Mouse (Mus musculus) small intestine, adult 2 months (tissue): ENCODE measurements around the gene Lcn2.
"Not testable (repeated sequence)": the region's sequence is repeated elsewhere in the genome, so short reads cannot be mapped to it uniquely, and the experiment has no call there.

Experiments used
- CTCF ChIP-seq: fragments of 200-500 bp; IDR thresholded peaks from 2 replicates; pipeline ENCODE4 v1.5.1; 2012; ENCODE audit warnings: low read depth, mild to moderate bottlenecking, control low read depth, inconsistent platforms, low read length, moderate library complexity, mixed read lengths; ENCODE audit not compliant: insufficient replicate concordance, insufficient read length; ENCODE audit errors: extremely low read depth
- POLR2A ChIP-seq: fragments of 200-500 bp; IDR thresholded peaks from 2 replicates; pipeline ENCODE4 v1.6.1; 2012; ENCODE audit warnings: low read depth, mild to moderate bottlenecking, control low read depth, inconsistent platforms, low read length, moderate library complexity

DNA sequence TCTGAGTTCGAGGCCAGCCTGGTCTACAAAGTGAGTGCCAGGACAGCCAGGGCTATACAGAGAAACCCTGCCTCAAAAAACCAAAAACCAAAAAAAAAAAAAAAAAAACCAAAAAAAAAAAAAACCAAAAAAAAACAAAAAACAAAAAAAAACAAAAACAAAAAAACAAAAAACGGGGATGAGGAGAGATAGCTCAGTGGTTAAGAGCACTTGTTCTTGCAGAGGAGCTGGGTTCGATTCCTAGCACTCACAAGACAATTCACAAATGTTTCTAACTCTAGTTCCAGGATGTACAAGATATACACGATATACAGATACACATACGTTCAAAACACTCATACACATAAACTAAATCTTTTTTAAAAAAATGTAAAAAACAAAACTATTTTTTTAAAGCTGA is 25.8 kb downstream of the Lcn2 start:
- TF ChIP-seq POLR2A, CTCF: not testable (repeated sequence)
